Mouse (Mus musculus) hindbrain, embryonic 10.5 days (tissue): ENCODE measurements around the gene Gpat3. TPM values are rescaled to one million over a fixed set of nuclear protein-coding genes. Genes with fewer than 3 reads are reported as not detected.

ENCODE experiments used
- DNase-seq: peaks from one replicate; pipeline ENCODE4 v3.0.0-alpha.2; 2017; ENCODE audit warnings: low spot score
- H3K27ac ChIP-seq: fragments of 300-500 bp; sonication (generic); 2 replicates; pipeline ENCODE4 v1.5.1; 2016; ENCODE audit warnings: mild to moderate bottlenecking, moderate library complexity
- H3K27me3 ChIP-seq: fragments of 300-500 bp; sonication (generic); 2 replicates; pipeline ENCODE4 v1.6.1; 2016; ENCODE audit warnings: mild to moderate bottlenecking; ENCODE audit not compliant: poor library complexity, insufficient read depth, severe bottlenecking
- H3K36me3 ChIP-seq: fragments of 300-500 bp; sonication (generic); 2 replicates; pipeline ENCODE4 v1.6.1; 2016; ENCODE audit warnings: mild to moderate bottlenecking, moderate library complexity
- H3K4me1 ChIP-seq: fragments of 300-500 bp; sonication (generic); replicated peaks from 2 replicates; pipeline ENCODE4 v1.6.1; 2016; ENCODE audit warnings: mild to moderate bottlenecking
- H3K4me3 ChIP-seq: fragments of 300-500 bp; sonication (generic); 2 replicates; pipeline ENCODE4 v1.5.1; 2016; ENCODE audit warnings: mild to moderate bottlenecking, moderate library complexity
- H3K9me3 ChIP-seq: fragments of 300-500 bp; sonication (generic); 2 replicates; pipeline ENCODE4 v1.6.1; 2016; ENCODE audit warnings: mild to moderate bottlenecking, moderate library complexity
- whole genome bisulfite sequencing: fragments of 180-500 bp; shearing (Covaris S2); methylation state at CpG from one replicate; pipeline ENCODE4 v1.1.7; 2016; 5-methylcytosine and 5-hydroxymethylcytosine counted together
- polyA plus RNA-seq: library from polyadenylated mRNA; unstranded; fragments of >200 nt; fragmentation: Nextera tagmentation; extraction: Ambion mirVana; gene quantifications from 2 replicates; pipeline ENCODE4 v1.2.1, GENCODE M21; 2016

Gpat3 gene
- 0.50 and 0.96 TPM in 2 replicates for polyA plus RNA-seq

GRCm38 (mm10) chr5:100845485-100845847, at the start of gene Gpat3:
Gpat3 (plus strand) TSS chr5:100845713.
- Histone ChIP-seq H3K36me3 (no peaks in the 10 kb centered on the region), H3K27ac (peak within 1 kb of the TSS; percentile 70), H3K27me3 (peaks cover 62% of the 10 kb centered on the region), H3K4me1 (peaks cover 22% of the 10 kb centered on the region), H3K4me3 (peak within 1 kb of the TSS; percentile 74), H3K9me3 (0 out of 2 replicates have a peak, but pooled peaks cover 4% of the 10 kb centered on the region)
- peak; percentile 57 for DNase-seq
- under 1% methylated on average over 16 of the region's 16 CpGs for WGBS

DNA sequence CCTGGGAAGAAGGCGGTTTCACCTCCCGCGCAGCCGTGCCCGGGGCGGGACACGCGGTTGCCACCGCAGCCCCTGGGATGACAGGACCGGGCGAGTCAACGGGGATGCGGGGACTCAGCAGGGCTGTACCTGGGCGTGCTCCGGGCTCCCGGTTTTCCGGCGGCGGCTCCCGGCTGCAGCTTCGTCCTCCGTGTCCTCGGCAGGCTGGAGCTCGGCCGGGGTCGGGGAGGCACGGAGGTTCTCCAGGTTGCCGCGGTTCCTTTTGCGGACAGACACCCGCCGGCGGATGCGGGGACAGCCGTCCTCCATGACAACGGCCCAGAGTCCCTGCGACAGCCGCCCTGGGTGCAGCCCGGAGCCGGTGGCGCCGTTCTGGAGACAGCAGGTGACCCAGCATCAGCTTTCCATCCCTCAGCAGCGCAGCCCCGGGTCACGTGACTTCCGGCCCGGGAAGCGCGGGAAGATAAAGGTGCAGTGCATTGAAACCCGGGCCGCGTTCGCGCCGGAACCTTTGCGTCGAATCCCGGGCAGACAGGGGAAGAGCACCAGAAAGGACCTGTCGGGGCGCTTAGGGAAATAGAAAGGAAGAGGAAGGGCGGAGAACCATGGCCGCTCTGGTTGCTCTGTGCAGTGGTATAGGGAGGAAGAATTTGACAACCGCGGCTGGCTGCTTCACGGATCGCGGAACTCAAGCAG, 47.2 kb upstream of the Gpat3 start, which contains the start of the genes Helq and Mrps18c:
Gene Helq, minus strand, starts transcription at position 434 of the 696 bp plus-strand sequence.
Gene Mrps18c, plus strand, starts transcription at position 463 of the 696 bp plus-strand sequence.
- DNase-seq: peak; percentile 95
- Histone ChIP-seq H3K4me3 (peak within 1 kb of the TSS; percentile 87), H3K36me3 (peaks cover 46% of the 10 kb centered on the region), H3K27me3 (no peaks in the 10 kb centered on the region), H3K27ac (peak within 1 kb of the TSS; percentile 90), H3K9me3 (no peaks in the 10 kb centered on the region), H3K4me1 (peaks cover 21% of the 10 kb centered on the region)
- under 1% methylated on average over 67 of the region's 67 CpGs for WGBS

GRCm38 (mm10) chr5:100818341-100818740, 27.2 kb upstream of the Gpat3 start:
- WGBS: 87% methylated on average over 4 of the region's 4 CpGs
- Histone ChIP-seq H3K27me3 (no peaks in the 10 kb centered on the region), H3K36me3 (peaks cover 37% of the 10 kb centered on the region), H3K4me3 (no peak overlapping the region), H3K9me3 (no peaks in the 10 kb centered on the region), H3K4me1 (peaks cover 9% of the 10 kb centered on the region), H3K27ac (no peak overlapping the region)
- DNase-seq: no peak

- WGBS: 32% methylated on average over 16 of the region's 16 CpGs
- DNase-seq: no peak
- Histone ChIP-seq H3K4me1 (peaks cover 9% of the 10 kb centered on the region), H3K27me3 (no peaks in the 10 kb centered on the region), H3K36me3 (peaks cover 24% of the 10 kb centered on the region), H3K4me3 (peak overlapping the region; percentile 87), H3K9me3 (no peaks in the 10 kb centered on the region), H3K27ac (peak overlapping the region; percentile 98)
These were observed 25.7 kb upstream of the Gpat3 start for GRCm38 (mm10) chr5:100819568-100820480.

DNA sequence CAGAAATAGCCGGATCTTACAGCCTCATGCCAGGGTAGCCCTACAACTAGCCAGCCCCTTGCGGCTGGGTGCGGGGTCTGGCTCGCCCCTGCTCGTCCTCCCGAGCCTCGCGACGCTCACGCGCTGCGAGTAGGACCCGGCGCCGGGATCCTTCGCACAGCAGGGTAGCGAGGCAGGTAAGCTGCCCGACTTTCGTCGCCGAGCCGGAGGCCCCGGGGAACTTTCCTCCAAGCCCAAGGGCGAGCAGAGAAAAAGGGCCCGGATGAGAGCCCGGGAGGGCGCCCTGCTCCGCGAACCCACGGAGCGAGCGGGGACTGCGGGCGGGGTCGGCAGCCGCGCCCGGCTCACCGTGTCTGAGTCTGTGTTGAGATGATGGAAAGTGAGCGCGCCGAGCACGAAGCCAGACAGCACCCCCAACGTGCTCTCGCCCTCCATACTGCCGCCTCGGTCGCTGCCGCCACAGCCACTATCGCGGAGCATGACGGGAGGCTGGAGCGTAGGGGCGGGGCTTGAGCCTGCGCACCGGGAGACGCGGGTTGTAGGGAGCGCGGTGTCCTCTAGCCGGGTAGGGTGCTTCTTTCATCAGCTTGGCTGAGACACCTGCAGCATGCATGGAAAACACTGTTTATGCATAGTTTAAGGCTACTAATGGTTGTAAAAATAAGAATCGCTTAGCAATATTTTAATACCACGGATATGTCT, 24.9 kb upstream of the Gpat3 start, which contains the start of gene Abraxas1:
Gene Abraxas1, minus strand, starts transcription at position 483 of the 702 bp plus-strand sequence.
- Histone ChIP-seq H3K4me3 (peak within 1 kb of the TSS; percentile 87), H3K4me1 (peaks cover 9% of the 10 kb centered on the region), H3K27ac (peak within 1 kb of the TSS; percentile 98), H3K9me3 (no peaks in the 10 kb centered on the region), H3K27me3 (no peaks in the 10 kb centered on the region), H3K36me3 (peaks cover 18% of the 10 kb centered on the region)
- WGBS: under 1% methylated on average over 63 of the region's 63 CpGs
- DNase-seq: peak; percentile 85

- peaks cover 9% of the 10 kb centered on the region for H3K4me1 ChIP-seq
- no peak overlapping the region for H3K27ac ChIP-seq
- H3K9me3 ChIP-seq: no peaks in the 10 kb centered on the region
- H3K27me3 ChIP-seq: no peaks in the 10 kb centered on the region
- 84% methylated on average over 8 of the region's 8 CpGs for WGBS
- peaks cover 11% of the 10 kb centered on the region for H3K36me3 ChIP-seq
- peak overlapping the region; percentile 87 for H3K4me3 ChIP-seq
- no peak for DNase-seq
These were observed 24.1 kb upstream of the Gpat3 start for GRCm38 (mm10) chr5:100821375-100821774.

DNA sequence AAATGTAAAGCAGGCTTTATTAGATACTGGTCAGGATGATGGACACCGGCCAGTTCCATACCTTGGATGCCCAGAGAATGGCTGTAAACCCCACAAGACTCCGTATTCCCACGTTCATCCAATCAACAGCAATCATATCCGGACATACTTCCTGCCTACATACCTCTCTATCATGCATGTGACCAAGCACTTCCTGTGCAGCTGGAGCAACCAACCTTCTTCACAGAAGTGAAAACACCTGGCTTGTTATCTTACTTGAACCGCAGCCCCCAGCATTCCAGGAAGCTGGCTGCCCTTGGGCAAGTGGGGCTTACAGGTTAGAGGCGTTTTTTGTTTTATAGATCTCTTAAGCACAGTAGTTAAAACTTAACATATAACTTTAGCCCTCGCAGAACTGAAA, 22.7 kb upstream of the Gpat3 start:
- Histone ChIP-seq H3K4me3 (no peak overlapping the region), H3K4me1 (peaks cover 9% of the 10 kb centered on the region), H3K36me3 (peaks cover 2% of the 10 kb centered on the region; the same call in 1 of the 2 replicates), H3K27me3 (no peaks in the 10 kb centered on the region), H3K9me3 (no peaks in the 10 kb centered on the region), H3K27ac (no peak overlapping the region)
- DNase-seq: no peak
- 87% methylated on average over 7 of the region's 7 CpGs for WGBS

DNA sequence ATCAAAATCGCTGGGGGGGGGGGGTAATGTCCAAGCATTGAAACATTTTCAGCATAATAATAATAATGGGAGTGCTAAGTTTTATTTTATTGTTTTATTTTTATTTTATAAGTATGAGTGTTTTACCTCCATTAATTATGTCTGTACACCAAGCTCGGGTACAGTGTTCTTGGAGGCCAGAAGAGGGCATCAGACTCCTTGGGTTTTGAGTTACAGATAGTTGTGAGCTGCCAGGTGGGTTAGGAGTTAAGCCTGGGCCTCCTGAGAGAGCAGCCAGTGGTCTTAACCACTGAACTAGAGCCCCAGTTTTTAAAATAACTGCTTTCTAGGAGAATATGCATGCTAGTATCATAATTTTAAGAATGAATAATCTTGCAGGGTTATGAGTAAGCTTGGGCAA, 19.5 kb upstream of the Gpat3 start:
- H3K27me3 ChIP-seq: no peaks in the 10 kb centered on the region
- H3K36me3 ChIP-seq: no peaks in the 10 kb centered on the region

GRCm38 (mm10) chr5:100826531-100826930, 19.0 kb upstream of the Gpat3 start:
- H3K36me3 ChIP-seq: no peaks in the 10 kb centered on the region
- H3K4me3 ChIP-seq: no peak overlapping the region
- 73% methylated on average over 7 of the region's 7 CpGs for WGBS

More for the DNA sequence above, 19.5 kb upstream of the Gpat3 start:
- DNase-seq: no peak
- WGBS: 24% methylated on average over 2 of the region's 2 CpGs
- Histone ChIP-seq H3K27ac (no peak overlapping the region), H3K9me3 (no peaks in the 10 kb centered on the region), H3K4me1 (peaks cover 3% of the 10 kb centered on the region; the same call in 1 of the 2 replicates), H3K4me3 (no peak overlapping the region)

GRCm38 (mm10) chr5:100828701-100829100, 16.8 kb upstream of the Gpat3 start:
- Histone ChIP-seq H3K36me3 (no peaks in the 10 kb centered on the region), H3K27me3 (no peaks in the 10 kb centered on the region), H3K4me3 (no peak overlapping the region), H3K27ac (no peak overlapping the region), H3K4me1 (no peaks in the 10 kb centered on the region), H3K9me3 (no peaks in the 10 kb centered on the region)
- 87% methylated on average over 3 of the region's 3 CpGs for WGBS
- no peak for DNase-seq

More at GRCm38 (mm10) chr5:100826531-100826930, 19.0 kb upstream of the Gpat3 start:
- no peaks in the 10 kb centered on the region for H3K27me3 ChIP-seq
- no peak overlapping the region for H3K27ac ChIP-seq
- H3K4me1 ChIP-seq: no peaks in the 10 kb centered on the region
- DNase-seq: no peak
- no peaks in the 10 kb centered on the region for H3K9me3 ChIP-seq

DNA sequence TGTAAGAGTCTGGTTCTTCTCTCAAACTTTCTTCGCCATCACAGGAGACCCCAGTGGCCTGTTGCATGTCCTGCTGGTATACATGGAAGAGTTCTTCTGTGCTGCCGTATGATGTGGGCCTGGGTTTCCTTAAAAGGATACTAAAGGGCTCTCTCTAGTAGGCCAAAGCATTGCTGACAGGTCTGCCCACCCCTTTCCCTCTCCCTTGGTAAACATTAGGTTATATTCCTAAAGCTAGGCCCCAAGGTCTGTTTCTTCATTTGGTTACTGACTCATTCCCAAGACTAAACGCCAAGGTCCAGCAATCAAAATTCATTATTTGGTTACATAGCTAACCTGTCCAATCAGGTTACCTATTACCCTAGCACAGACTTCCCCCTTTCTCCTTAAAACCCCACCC, 12.8 kb upstream of the Gpat3 start:
- H3K9me3 ChIP-seq: no peaks in the 10 kb centered on the region
- no peak for DNase-seq
- no peak overlapping the region for H3K27ac ChIP-seq
- H3K4me3 ChIP-seq: no peak overlapping the region
- no peaks in the 10 kb centered on the region for H3K36me3 ChIP-seq
- H3K4me1 ChIP-seq: no peaks in the 10 kb centered on the region
- H3K27me3 ChIP-seq: no peaks in the 10 kb centered on the region
- 94% methylated on average over 3 of the region's 3 CpGs for WGBS

- DNase-seq: no peak
- no peaks in the 10 kb centered on the region for H3K9me3 ChIP-seq
- H3K27ac ChIP-seq: no peak overlapping the region
- no peaks in the 10 kb centered on the region for H3K36me3 ChIP-seq
- H3K4me1 ChIP-seq: no peaks in the 10 kb centered on the region
- WGBS: 87% methylated on average over 2 of the region's 2 CpGs
- H3K27me3 ChIP-seq: no peaks in the 10 kb centered on the region
- no peak overlapping the region for H3K4me3 ChIP-seq
These were observed 11.7 kb upstream of the Gpat3 start for GRCm38 (mm10) chr5:100833841-100834240.
